Mouse (Mus musculus) naive thymus-derived CD4-positive, alpha-beta T cell, adult 2 months (primary cell): ENCODE measurements at regions not wholly inside any gene's neighbourhood (a gene's known extent, or its start where the extent isn't known, plus 50 kb on each side); places are given as distances from the start of the nearest gene placed in this dataset.
A peak's percentile ranks its signal among the peaks of the same experiment; 100 is the strongest.

ENCODE experiments used
- DNase-seq: peaks from one replicate; pipeline ENCODE4 v3.0.0-alpha.2; 2011; ENCODE audit warnings: low read depth

- no peak for DNase-seq
Observed at GRCm38 (mm10) chr14:105779760-105780159, 116.9 kb downstream of the Spry2 start.

GRCm38 (mm10) chr14:105779349-105779748, 117.3 kb downstream of the Spry2 start:
- no peak for DNase-seq

GRCm38 (mm10) chr14:105773674-105774073, 122.9 kb downstream of the Spry2 start:
- DNase-seq = no peak

GRCm38 (mm10) chr14:105767100-105767499, 129.5 kb downstream of the Spry2 start:
- DNase-seq = no peak

- no peak for DNase-seq
Observed at GRCm38 (mm10) chr14:105752509-105753375, 143.9 kb downstream of the Spry2 start.

GRCm38 (mm10) chr14:105751762-105752161, 144.9 kb downstream of the Spry2 start:
- DNase-seq = no peak

GRCm38 (mm10) chr14:105744578-105744977, 152.0 kb downstream of the Spry2 start:
- no peak for DNase-seq

GRCm38 (mm10) chr14:105744125-105744524, 152.5 kb downstream of the Spry2 start:
- no peak for DNase-seq

GRCm38 (mm10) chr14:105740889-105741288, 155.7 kb downstream of the Spry2 start:
- DNase-seq = no peak

GRCm38 (mm10) chr14:105738568-105738967, 158.1 kb downstream of the Spry2 start:
- DNase-seq = no peak

GRCm38 (mm10) chr14:105736352-105736751, 160.3 kb downstream of the Spry2 start:
- no peak for DNase-seq

- DNase-seq = no peak
Observed at GRCm38 (mm10) chr14:105734291-105734690, 162.3 kb downstream of the Spry2 start.

- peak; percentile 6 for DNase-seq
Observed at GRCm38 (mm10) chr14:105733013-105733728, 163.4 kb downstream of the Spry2 start.

- DNase-seq = peak; percentile 3
Observed at GRCm38 (mm10) chr14:105732221-105733012, 164.2 kb downstream of the Spry2 start.

GRCm38 (mm10) chr14:105730786-105731185, 165.8 kb downstream of the Spry2 start:
- no peak for DNase-seq

- no peak for DNase-seq
Observed at GRCm38 (mm10) chr14:105728841-105729240, 167.8 kb downstream of the Spry2 start.

- DNase-seq = no peak
Observed at GRCm38 (mm10) chr14:105725741-105726140, 170.9 kb downstream of the Spry2 start.

GRCm38 (mm10) chr14:105722923-105723322, 173.7 kb downstream of the Spry2 start:
- DNase-seq = no peak

- no peak for DNase-seq
Observed at GRCm38 (mm10) chr14:105721576-105721975, 175.0 kb downstream of the Spry2 start.

GRCm38 (mm10) chr14:105720816-105721510, 175.7 kb downstream of the Spry2 start:
- no peak for DNase-seq

- DNase-seq = no peak
Observed at GRCm38 (mm10) chr14:105718676-105719441, 177.8 kb downstream of the Spry2 start.
